Mouse (Mus musculus) cerebellum, adult 2 months (tissue): ENCODE results near the gene Hoxa9.

Experiments used
- CTCF ChIP-seq: fragments of 200-500 bp; IDR thresholded peaks from 2 replicates; pipeline ENCODE4 v1.5.1; 2011; ENCODE audit warnings: low read depth, mild to moderate bottlenecking, control low read depth, low read length, moderate library complexity, borderline replicate concordance; ENCODE audit not compliant: insufficient read depth
- POLR2A ChIP-seq: fragments of 200-500 bp; IDR thresholded peaks from 2 replicates; pipeline ENCODE4 v1.6.1; 2011; ENCODE audit warnings: low read length, control low read depth, borderline replicate concordance; ENCODE audit not compliant: insufficient read depth

- TF ChIP-seq POLR2A: no peak
- no peak for TF ChIP-seq CTCF
Observed at GRCm38 (mm10) chr6:52251177-52251879, 20.4 kb upstream of the Hoxa9 start.
